Mouse (Mus musculus) lung, postnatal 10 days (tissue): Measurements from ENCODE around the gene Sh3bgrl3.

Experiments
- DNase-seq: peaks from one replicate; pipeline ENCODE4 v3.0.0; 2021

Gene Sh3bgrl3

DNA sequence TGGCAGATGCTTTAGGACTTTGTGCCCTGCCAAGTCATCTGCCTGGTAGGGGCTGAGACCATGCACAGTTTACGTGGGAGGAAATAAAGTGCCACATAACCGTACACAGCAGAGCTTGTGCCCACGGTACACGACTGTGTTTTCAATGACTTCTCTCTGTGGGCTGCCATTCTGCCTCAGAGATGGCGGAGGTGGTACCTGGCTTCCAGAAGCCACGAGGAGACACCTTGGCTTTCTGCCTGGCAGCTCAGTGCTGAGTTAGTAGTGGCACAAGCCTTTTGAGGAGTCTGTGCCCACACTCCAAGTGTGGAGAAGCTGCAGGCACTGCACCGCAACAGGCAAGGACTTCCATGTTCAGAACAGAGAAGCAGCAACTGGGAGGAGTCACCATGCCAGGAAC, 20.9 kb downstream of the Sh3bgrl3 start:
- DNase-seq, result no peak

DNA sequence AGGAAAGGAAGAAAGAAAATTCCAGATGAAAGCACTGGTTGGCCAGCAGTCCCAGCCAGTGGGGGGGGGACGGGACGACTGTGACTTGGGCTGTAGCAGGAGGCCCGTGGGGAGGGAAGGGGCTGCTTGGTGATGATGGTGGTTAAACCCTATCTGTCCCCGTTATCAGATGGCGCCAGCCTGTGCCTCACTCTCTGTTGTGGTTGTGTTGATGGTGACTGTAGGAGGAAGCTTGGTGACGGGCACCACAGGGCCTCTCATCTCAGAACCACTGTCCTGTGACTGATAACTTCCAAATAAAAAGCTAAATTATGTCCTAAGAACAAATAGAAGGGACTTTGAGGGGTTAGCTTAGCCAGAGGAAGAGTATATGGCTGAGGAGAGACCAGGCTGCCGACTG, 22.5 kb downstream of the Sh3bgrl3 start:
- no peak for DNase-seq

DNA sequence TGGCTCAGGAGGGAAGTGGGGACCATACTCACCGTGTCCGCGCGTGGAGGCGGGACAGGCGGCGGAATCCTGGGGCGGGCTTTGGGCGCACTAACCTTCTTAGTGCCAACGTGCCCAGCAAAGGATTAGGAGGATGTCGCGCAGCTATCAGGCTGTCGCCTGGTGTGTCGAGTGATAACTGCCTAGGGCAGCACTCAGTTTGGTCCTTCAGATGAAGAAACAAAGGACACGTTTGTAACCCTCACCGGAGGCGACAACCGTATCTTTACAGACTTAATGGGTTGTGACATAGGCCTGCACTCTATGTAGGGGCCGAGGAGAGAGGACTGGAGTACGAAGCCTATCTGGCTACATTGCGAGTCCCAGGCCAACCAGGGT, 25.9 kb downstream of the Sh3bgrl3 start:
- DNase-seq, result no peak

DNA sequence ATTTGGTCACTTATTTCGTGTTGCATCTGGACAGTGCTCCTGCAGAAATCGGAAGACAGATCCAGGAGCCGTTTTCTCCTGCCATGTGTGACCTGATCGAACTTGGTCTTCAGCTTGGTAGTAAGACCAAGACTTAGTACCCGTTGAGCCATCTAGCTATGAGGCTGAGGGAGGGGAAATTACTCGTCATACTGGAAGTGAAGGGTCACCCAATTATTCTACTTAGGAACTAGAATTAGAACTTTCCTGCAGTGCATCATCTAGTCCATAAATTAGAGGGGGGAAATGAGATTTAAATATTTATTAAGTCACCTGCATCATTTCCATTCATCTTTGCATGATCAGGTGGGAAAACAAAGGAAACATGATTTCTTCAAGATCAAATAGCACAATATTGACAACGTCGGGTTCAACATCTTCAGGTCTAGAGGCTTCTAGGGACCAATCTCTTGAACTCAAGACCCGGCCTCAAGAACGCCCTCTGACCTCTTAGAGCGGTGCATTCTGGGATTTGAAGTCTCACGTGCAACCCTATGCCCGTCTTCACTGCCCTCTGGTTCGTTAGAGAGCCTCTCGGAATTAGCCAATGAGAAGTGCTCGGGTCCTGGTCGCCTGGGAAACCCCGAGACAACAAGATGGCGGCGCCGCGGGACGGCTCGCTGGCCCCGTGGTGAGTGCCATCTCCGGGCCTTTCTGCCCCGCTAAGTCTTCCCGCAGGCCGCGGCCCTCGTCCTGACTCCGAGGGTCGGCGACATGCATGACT, 26.4 kb downstream of the Sh3bgrl3 start, which contains the start of gene Ubxn11:
Gene Ubxn11, plus strand, starts transcription at position 592 of the 763 bp plus-strand sequence.
- peak; percentile 92 for DNase-seq

- DNase-seq, result no peak
Measured at GRCm38 (mm10) chr4:134100245-134100644, 28.3 kb downstream of the Sh3bgrl3 start.

DNA sequence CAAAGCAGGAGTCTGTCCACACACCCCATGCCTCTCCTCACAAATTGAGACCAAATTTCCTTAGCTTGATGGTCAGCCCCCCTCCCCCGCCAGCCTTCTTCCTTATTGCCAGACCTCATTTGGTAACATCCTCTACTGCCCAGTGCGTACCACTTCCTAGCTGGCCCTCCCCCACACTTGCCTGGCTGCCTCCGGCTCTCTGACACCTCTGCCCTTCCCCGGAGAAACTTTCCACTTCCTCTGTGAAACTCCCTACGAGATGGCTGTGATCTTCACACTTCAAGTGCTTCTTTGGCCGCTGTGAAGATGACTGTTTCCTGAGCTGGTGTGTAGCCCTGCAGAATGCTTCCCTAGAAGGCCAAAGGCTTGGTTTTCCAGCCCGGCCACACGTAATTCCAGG, 30.0 kb downstream of the Sh3bgrl3 start:
- DNase-seq, result peak; percentile 63

GRCm38 (mm10) chr4:134097015-134097608, 31.5 kb downstream of the Sh3bgrl3 start:
- DNase-seq, result no peak

- no peak for DNase-seq
Measured at GRCm38 (mm10) chr4:134096120-134096519, 32.5 kb downstream of the Sh3bgrl3 start.

DNA sequence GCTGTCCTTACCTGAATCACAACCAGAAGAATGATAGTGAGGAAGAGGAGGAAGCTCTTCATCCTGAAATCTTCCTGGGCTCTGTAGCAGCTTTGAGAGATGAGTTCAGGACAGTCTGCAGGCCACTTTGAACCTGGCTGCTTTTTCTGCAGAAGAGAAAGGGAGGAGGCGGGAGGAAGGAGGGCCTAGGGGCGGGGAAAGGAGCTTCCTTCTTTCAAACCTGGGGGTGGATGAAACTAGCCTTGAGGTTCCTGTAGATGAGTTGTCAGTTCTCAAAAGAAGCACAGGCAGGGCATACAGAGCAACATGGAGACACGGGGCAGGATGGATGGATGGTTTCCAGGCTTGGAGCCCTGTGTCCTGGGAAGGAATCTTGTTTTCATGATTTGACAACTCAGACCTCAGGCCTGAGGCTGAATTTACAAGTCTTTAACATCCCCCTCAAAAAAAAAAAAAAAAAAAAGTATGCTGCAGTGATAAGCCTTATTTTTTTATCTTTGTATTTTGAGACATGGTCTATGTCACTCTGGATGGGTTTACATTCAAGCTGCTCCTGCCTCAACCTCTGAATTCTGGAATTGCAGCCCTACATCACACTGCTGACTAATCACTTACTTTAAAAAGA, 33.6 kb downstream of the Sh3bgrl3 start, which contains the start of gene Cd52:
Gene Cd52, minus strand, starts transcription at position 160 of the 625 bp plus-strand sequence.
- peak; percentile 60 for DNase-seq

- no peak for DNase-seq
Measured at GRCm38 (mm10) chr4:134094004-134094564, 34.5 kb downstream of the Sh3bgrl3 start.

DNA sequence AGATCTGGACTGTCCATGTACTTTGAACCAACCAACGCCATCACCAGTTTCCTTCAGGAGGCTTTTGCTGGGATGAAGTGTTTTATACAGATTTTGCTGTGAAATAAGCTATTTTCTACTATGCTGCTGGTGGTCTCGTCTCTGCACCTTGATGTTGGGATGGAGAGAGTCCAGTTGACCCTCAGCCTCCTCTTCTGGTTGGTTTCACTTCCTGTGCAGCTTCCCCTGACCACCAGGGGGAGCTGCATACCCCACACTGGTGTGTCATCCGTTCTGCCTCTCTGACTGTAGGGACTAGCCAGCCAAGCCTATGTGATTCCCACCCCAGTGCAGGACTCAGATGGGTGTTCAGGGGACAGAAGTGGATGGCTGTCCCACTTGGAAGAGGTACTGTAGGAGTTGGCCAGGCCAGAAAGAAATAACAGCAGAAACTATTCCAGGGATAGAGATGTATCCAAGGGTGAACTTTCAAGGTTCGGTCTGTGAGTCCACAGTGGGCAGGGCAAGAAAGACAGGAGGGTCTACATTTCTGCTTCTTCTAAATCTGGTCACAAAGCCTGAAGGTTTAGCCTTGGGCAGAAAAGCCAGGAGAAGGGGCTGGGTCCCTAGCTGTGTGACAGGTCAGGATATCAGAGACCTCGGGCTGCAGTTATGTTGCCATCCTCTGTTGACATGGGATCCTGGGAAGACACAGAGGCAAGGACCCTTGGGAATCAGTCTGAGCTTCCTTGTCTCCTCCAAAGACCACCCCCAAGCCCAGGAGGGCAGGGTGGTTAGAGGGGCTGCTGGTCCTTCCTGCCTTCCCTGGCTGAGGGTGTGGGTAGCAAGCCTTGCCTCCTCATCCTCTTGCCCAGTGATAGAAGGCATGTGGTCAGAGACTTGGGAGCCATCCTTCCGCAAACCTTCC, 36.0 kb downstream of the Sh3bgrl3 start:
- peak; percentile 62 for DNase-seq

DNA sequence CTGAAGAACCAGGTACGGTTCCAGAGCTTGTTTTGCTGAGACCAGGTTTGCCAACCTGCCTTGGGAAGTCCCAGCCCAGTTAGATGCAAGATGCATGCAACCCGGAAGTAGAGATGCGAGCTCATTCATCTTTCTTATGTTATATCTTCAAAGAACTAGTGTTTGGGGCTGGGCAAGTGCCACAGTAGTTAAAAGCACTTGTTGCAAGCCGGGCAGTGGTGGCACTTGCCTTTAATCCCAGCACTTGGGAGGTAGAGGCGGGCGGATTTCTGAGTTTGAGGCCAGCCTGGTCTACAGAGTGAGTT, 37.4 kb downstream of the Sh3bgrl3 start:
- no peak for DNase-seq

GRCm38 (mm10) chr4:134090521-134091224, 37.9 kb downstream of the Sh3bgrl3 start:
- no peak for DNase-seq

DNA sequence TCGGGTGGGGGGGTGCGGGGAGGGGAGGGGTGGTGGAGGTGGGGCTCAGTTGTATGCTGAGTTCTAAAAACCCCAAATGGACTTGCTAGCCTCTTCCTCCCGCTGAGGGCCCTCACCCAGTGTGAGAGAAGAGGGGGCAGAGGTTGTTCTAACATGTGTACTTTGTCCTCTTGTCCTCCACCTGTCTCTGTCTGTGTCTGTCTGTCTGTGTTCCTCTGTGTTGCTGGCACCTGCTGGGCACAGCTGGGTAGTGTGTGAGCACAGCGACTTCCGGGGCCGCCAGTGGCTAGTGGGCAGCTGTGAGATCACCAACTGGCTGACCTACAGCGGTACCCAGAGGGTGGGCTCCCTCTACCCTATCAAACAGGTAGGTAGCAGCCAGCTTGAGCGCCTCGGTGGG, 39.6 kb downstream of the Sh3bgrl3 start:
- no peak for DNase-seq

DNA sequence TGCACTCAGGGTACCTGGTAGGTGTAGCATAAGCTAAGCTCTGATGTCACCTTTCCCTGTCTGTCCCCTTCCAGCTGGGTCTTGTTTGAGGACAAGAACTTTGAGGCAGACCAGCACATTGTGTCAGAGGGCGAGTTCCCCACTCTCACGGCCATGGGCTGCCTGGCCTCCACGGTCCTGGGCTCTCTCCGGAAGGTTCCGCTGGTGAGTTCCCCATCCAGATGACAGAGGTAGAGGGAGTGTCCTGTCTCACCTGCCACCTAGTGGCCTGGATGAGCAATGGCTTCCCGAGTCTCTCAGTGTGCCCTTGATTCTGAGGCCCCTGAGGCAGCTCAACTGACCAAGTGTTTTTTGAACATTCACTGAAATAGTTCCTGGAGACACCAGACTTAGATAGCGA, 41.2 kb downstream of the Sh3bgrl3 start:
- peak; percentile 49 for DNase-seq

DNA sequence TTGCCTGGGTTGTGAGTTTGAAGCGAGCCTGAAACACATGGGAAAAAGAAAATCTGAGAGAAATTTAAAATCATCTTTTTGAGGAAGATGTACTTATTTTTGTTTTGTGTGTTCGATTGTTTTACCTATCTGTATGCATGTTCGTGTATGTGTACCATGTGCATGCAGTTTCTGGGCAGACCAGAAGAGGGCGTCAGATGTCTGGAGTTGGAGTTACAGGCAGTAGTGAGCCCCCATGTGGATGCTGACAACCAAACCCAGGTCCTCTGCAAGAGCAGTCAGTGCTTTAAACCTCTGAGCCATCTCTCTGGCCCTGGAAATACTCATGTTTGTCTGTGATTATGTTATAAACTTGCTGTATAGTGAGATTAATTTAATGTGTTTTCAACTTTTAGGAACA, 43.6 kb downstream of the Sh3bgrl3 start:
- DNase-seq, result no peak

GRCm38 (mm10) chr4:134082460-134082859, 46.1 kb downstream of the Sh3bgrl3 start:
- DNase-seq, result no peak

- peak; percentile 86 for DNase-seq
Measured at GRCm38 (mm10) chr4:134081730-134082386, 46.7 kb downstream of the Sh3bgrl3 start.

DNA sequence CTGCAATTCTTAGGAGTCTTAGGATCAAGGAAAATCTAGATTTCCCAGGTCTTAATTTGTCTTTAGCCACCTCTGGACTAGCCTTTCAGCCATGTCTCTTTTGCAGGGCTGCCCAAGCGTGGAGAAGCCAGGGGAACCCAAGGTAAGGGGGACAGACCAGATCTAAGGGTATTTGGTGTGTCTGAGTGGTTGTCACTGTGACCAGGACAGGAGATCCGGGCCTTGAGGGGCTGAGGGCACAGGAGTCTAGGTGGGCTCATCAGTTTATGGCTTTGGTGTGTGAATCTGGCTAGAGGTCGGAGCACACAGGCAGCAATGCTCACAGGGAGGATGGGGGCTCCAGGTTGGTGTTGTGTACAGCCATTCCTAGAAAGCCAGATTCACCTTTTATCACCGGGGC, 47.9 kb downstream of the Sh3bgrl3 start:
- no peak for DNase-seq

DNA sequence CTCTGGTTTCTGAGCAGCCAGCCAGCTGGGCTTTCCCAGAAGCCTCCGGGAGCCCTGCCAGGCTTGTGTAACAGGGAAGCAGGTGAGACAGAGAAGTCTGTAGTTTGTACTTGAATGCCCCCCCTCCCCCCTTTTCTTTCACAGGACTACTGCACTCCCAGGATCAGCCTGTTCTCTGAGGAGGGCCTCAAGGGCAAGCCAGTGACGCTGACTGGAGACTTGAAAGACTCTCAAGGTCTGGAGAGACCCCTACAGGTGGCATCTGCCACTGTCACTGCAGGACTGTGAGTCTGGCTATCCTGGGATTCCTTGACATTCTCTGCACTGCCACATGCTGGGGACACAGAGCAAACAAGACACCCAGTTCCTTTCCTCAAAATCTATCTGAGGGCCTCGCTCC, 49.9 kb downstream of the Sh3bgrl3 start:
- peak; percentile 75 for DNase-seq
